Mouse (Mus musculus) limb, embryonic 11.5 days (tissue): ENCODE measurements around the gene Mta2. TPM values are rescaled to one million over a fixed set of nuclear protein-coding genes. Genes with fewer than 3 reads are reported as not detected.

ENCODE experiments used
- ATAC-seq: fragments of 200-750 bp; cut with Nextera tagmentation; 2 replicates; pipeline ENCODE4 v1.8.0; 2017; ENCODE audit warnings: low read depth; ENCODE audit not compliant: insufficient number of reproducible peaks, low FRiP score, low TSS enrichment
- DNase-seq: peaks from one replicate; pipeline ENCODE4 v3.0.0-alpha.2; 2015; ENCODE audit warnings: low spot score
- H3K27ac ChIP-seq: fragments of 300-500 bp; sonication (generic); replicated peaks from 2 replicates; pipeline ENCODE4 v1.5.1; 2014; ENCODE audit warnings: low read depth, mild to moderate bottlenecking, low read length
- H3K27me3 ChIP-seq: fragments of 300-500 bp; sonication (generic); 2 replicates; pipeline ENCODE4 v1.6.1; 2014; ENCODE audit warnings: mild to moderate bottlenecking, low read length, mixed read lengths; ENCODE audit not compliant: control insufficient read depth, insufficient read depth
- H3K36me3 ChIP-seq: fragments of 300-500 bp; sonication (generic); 2 replicates; pipeline ENCODE4 v1.6.1; 2014; ENCODE audit warnings: mild to moderate bottlenecking, low read length, moderate library complexity, mixed read lengths; ENCODE audit not compliant: control insufficient read depth, insufficient read depth
- H3K4me1 ChIP-seq: fragments of 300-500 bp; sonication (generic); 2 replicates; pipeline ENCODE4 v1.6.1; 2014; ENCODE audit warnings: low read length, mixed read lengths; ENCODE audit not compliant: control insufficient read depth, insufficient read depth
- H3K4me2 ChIP-seq: fragments of 300-500 bp; sonication (generic); 2 replicates; pipeline ENCODE4 v1.6.1; 2014; ENCODE audit warnings: low read depth, mild to moderate bottlenecking, moderate library complexity; ENCODE audit not compliant: severe bottlenecking
- H3K4me3 ChIP-seq: fragments of 300-500 bp; sonication (generic); 2 replicates; pipeline ENCODE4 v1.5.1; 2014; ENCODE audit warnings: low read depth, low read length
- H3K9ac ChIP-seq: fragments of 300-500 bp; sonication (generic); 2 replicates; pipeline ENCODE4 v1.6.1; 2014; ENCODE audit warnings: mild to moderate bottlenecking, low read length
- H3K9me3 ChIP-seq: fragments of 300-500 bp; sonication (generic); 2 replicates; pipeline ENCODE4 v1.6.1; 2016; ENCODE audit warnings: low read length; ENCODE audit not compliant: control insufficient read depth
- WGBS: fragments of 180-500 bp; shearing (Covaris S2); extraction: QIAGEN DNeasy Blood & Tissue Kit; methylation state at CpG from one replicate; pipeline ENCODE4 v1.1.7; 2014; 5-methylcytosine and 5-hydroxymethylcytosine counted together
- polyA plus RNA-seq: library from polyadenylated mRNA; unstranded; fragments of >200 nt; fragmentation: Nextera tagmentation; extraction: Ambion mirVana; gene quantifications from 2 replicates; pipeline ENCODE4 v1.2.1, GENCODE M21; 2014

Mta2 gene
- polyA plus RNA-seq, 1 experiment from 2014 or later, result 58.5 TPM

DNA sequence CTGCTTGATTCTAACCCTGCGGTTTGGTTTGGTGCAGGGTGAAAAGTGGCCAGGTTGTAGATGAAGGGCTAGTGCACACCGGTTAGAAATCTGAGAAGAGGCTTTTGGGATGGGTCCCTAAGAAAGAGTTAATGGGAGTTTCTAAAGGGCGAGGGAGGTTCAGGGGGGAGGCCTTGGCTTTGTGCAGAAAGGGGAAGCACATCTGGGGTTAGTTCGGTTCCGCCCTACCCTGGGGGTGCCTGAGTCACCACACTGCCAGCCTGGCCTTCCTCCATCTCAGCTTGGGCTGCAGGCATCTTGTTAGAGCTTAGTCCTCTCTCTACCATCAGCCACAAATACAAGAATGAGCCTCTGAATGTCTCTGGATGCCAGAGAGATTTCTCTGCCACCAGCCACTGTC lies 39.1 kb downstream of the Mta2 start:
- Histone ChIP-seq H3K27me3 (no peaks in the 10 kb centered on the region), H3K9me3 (no peaks in the 10 kb centered on the region), H3K27ac (no peak overlapping the region), H3K9ac (no peak overlapping the region), H3K4me2 (no peak overlapping the region), H3K4me3 (no peak overlapping the region), H3K36me3 (peaks cover 16% of the 10 kb centered on the region), H3K4me1 (peaks cover 5% of the 10 kb centered on the region; the same call in 1 of the 2 replicates)
- DNase-seq, result peak; percentile 30
- WGBS, result 44% methylated on average over 5 of the region's 5 CpGs
- no peak for ATAC-seq

DNA sequence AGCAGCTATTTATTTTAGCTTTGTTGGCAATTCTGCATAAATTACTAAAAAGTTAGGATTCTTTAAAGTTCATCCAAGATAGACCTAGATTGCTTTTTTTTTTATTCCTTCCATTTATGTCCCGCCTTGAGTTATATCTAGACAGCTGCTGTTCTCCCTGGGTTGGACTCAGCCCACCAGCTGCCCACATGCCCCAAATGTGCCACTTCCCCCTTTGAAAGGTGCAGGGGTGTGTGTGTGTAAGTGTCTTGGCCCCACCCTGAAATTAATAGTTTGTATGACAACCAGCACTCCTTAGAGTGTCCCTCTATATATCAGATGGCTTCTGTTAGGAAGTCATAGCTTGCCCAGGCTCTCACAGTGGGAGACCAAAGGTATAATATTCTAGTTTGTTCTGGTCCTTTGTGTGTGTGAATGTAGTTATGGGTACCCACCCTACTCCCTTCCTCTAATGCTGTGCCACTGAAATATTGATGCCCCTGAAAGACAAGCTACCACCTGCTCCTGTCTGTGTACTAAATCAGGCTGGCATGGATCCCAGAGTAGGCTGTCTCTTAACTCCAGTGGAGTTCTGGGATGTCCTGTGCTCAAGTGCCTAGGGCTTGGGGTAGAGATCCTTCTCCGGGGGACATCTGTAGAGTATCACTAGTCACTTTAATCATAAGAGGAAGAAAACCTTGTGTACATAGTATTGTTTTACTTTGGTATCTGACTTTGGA lies 39.9 kb downstream of the Mta2 start:
- Histone ChIP-seq H3K9me3 (no peaks in the 10 kb centered on the region), H3K4me2 (no peak overlapping the region), H3K27ac (no peak overlapping the region), H3K4me1 (peaks cover 5% of the 10 kb centered on the region; the same call in 1 of the 2 replicates), H3K27me3 (no peaks in the 10 kb centered on the region), H3K9ac (no peak overlapping the region), H3K36me3 (peaks cover 16% of the 10 kb centered on the region; the same call in 1 of the 2 replicates), H3K4me3 (no peak overlapping the region)
- DNase-seq, result no peak
- no peak for ATAC-seq
- WGBS, result 88% methylated on average over 2 of the region's 2 CpGs

DNA sequence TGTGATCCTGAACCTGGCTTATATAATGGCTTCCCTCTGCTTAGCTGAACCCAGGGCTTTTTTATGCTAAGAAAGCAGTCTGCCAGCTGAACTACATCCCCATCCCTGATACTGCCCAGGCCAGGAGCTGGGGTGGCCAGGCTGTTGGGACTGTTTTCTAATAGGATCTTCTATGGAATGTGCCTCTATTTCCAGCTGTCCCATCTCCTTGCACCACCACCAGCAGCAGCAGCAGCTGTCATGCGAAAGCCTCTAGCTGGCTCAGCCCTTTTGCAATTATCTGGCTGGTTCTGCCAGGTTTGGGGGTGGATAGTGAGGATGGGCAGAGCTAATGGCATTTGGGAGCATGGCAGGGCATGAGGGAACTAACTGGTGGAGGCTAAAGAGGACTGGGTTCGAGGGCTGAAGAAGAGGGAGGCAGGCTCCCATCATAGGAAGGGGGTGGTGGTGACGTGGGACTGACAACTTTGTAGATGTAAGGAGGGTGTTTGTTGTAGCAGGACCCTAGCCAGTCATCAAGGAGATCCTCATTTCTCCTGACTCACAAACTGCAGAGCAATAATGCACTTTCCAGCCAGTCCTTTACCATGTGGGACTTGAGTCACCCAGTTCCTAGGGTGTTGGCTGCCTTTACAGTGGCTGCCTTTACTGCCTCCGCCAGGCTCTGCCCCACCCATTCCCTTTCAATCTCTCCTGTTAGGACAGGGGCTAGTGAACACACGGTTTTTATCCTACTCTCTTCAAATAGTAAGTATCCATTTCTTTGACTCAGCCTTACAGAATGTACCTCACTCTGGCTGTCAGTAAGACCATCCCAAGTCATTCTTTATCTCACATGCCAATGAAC lies 40.9 kb downstream of the Mta2 start:
- H3K4me1 ChIP-seq, result peaks cover 5% of the 10 kb centered on the region; the same call in 1 of the 2 replicates
- WGBS, result 51% methylated on average over 5 of the region's 5 CpGs
- 0 out of 2 replicates have a peak overlapping the region, but pooled peaks have one; percentile 24 for H3K9ac ChIP-seq
- no peak overlapping the region for H3K4me3 ChIP-seq
- no peak overlapping the region for H3K27ac ChIP-seq
- peaks cover 13% of the 10 kb centered on the region; the same call in 1 of the 2 replicates for H3K36me3 ChIP-seq
- no peak for ATAC-seq
- no peak for DNase-seq
- no peaks in the 10 kb centered on the region for H3K9me3 ChIP-seq
- H3K27me3 ChIP-seq, result no peaks in the 10 kb centered on the region
- H3K4me2 ChIP-seq, result no peak overlapping the region

DNA sequence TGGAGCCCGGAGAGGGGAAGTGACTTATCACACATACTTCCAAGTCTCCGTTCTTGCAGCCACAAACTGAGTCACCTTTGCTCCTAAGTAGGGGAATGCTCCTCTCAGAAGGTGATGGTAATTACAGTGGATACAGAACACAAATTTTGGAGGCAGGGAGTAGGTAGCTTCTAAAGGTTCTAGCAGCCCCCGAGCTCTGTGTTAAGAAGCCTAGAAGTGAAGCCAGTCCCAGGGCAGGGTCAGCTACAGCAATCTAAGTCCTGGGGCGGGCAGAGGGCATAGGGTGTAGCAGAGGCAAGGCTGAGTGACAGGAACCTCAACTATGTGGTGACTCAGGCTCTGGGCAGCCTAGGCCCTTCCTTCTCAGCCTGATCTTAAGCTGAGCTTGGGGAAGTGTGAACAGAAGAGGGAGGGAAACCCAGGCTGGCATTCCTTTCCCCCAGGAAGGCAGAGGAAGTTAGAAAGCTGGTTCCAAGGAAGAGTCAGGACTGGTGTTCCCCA lies 41.5 kb downstream of the Mta2 start:
- DNase-seq, result no peak

DNA sequence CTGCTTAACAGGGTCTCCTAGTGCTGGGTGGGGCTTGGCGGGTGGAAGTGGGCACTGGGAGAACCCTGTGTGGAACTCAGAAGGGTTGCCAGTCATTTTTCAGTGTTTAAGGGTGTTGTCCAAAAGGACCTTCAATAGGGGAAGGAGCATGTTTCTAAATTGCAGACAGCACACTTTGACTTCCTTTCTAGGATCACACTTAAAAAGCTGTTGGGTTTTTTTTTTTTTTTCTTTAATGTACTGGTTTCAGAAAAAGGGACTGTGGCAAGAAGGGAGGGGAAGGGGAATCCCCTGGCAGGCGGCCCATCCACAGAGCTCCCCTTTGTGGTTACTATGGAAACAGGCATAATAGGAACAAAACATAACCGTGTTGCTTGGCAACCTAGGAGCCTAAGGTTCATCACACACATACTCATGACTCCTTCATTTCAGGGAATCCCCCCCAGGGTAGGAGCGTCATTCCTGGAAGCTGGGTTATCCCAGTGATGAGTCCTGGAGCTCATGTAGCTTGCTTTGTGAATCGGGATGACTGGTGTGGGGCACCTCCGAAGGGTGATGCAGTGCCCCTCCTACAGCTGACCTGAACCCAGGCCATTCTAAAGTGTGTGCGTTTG lies 42.7 kb downstream of the Mta2 start:
- Histone ChIP-seq H3K4me3 (no peak overlapping the region), H3K4me1 (peaks cover 13% of the 10 kb centered on the region), H3K27ac (no peak overlapping the region), H3K4me2 (0 out of 2 replicates have a peak overlapping the region, but pooled peaks have one; percentile 10), H3K27me3 (0 out of 2 replicates have a peak, but pooled peaks cover 6% of the 10 kb centered on the region), H3K36me3 (peaks cover 5% of the 10 kb centered on the region; the same call in 1 of the 2 replicates), H3K9me3 (no peaks in the 10 kb centered on the region), H3K9ac (no peak overlapping the region)
- ATAC-seq (no peak), DNase-seq (peak; percentile 48)
- 28% methylated on average over 7 of the region's 7 CpGs for WGBS

More for the DNA sequence above, 41.5 kb downstream of the Mta2 start:
- Histone ChIP-seq H3K36me3 (peaks cover 13% of the 10 kb centered on the region; the same call in 1 of the 2 replicates), H3K27me3 (0 out of 2 replicates have a peak, but pooled peaks cover 3% of the 10 kb centered on the region), H3K9ac (no peak overlapping the region), H3K4me1 (peaks cover 8% of the 10 kb centered on the region), H3K27ac (no peak overlapping the region), H3K4me3 (no peak overlapping the region), H3K9me3 (no peaks in the 10 kb centered on the region), H3K4me2 (no peak overlapping the region)
- 47% methylated on average over 4 of the region's 4 CpGs for WGBS
- no peak for ATAC-seq

DNA sequence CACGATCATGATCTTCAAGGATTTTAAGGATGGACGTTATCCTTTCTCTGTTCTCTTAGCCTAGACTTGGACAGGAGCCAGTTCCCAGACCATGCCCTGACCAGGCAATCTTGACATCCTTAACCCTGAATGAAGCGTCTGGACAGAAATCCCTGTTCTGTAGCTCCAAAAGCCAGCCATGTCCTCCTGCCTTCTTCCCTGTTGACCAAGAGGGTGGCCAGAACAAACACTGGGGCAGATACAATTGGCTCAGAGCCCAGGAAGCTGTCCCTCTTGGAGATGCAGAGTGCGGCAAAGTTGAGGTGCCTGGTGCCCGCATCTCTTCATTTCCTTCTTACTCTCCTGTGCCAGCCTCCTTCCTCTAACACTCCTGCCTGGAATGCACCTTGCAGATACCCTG lies 44.2 kb downstream of the Mta2 start:
- H3K4me2 ChIP-seq, result no peak overlapping the region
- 0 out of 2 replicates have a peak, but pooled peaks cover 6% of the 10 kb centered on the region for H3K27me3 ChIP-seq
- peaks cover 16% of the 10 kb centered on the region for H3K4me1 ChIP-seq
- no peak overlapping the region for H3K4me3 ChIP-seq
- H3K9me3 ChIP-seq, result no peaks in the 10 kb centered on the region
- H3K27ac ChIP-seq, result no peak overlapping the region
- 74% methylated on average over 5 of the region's 5 CpGs for WGBS
- H3K9ac ChIP-seq, result no peak overlapping the region
- ATAC-seq (no peak), DNase-seq (no peak)
- H3K36me3 ChIP-seq, result no peaks in the 10 kb centered on the region

DNA sequence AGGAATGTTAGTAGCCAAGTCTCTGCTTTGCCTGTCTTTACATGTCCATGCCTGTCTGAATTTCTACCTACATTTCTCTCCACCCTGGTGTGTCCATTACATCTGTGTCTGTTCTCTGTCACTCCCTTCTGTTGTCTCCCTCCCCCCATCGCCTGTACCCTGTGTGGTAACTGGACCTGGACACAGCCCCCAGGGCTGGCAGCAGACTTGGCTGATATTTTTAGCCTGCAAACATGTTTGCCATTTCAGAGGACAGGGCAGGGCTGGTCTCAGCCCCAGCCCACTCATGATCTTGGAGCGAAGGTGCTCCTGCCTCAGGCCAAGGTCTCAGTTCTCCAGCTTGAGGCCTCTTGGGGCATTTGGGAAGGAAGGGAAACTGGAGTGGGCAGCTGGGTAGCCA lies 46.1 kb downstream of the Mta2 start:
- 0 out of 2 replicates have a peak, but pooled peaks cover 6% of the 10 kb centered on the region for H3K27me3 ChIP-seq
- WGBS, result 57% methylated on average over 2 of the region's 2 CpGs
- H3K9me3 ChIP-seq, result no peaks in the 10 kb centered on the region
- ATAC-seq (no peak), DNase-seq (no peak)
- H3K9ac ChIP-seq, result no peak overlapping the region
- 0 out of 2 replicates have a peak overlapping the region, but pooled peaks have one; percentile 15 for H3K4me2 ChIP-seq
- H3K36me3 ChIP-seq, result no peaks in the 10 kb centered on the region
- H3K4me3 ChIP-seq, result no peak overlapping the region
- H3K4me1 ChIP-seq, result peaks cover 29% of the 10 kb centered on the region
- H3K27ac ChIP-seq, result no peak overlapping the region; the same call in 1 of the 2 replicates
